20 mouse cellular contexts compared by ENCODE assay signal in the genomic region with DNA sequence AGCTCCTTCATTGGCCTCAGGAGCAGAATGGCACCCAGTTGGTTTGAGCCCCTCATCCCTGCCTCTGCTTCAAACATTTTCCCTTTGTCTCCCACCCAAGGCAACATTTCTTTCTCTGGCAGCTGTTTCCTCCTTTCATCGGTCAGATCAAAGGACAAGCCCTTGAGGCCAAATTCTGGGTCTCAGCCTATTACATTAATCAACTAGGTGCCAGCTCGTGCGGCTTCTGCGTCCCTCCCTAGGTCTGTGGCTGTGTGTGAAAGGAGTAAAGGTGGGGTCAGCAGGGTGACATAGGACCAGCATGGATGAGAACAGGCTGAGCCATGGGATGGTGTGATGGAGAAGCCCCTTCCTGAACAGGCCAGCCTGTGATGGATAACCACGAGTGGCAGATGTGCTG. TPM values are rescaled to one million over a fixed set of nuclear protein-coding genes. Genes with fewer than 3 reads are reported as not detected.
DNase-seq lines count a peak whose midpoint lies in the region; ATAC-seq and TF ChIP-seq lines count a peak whose summit lies in the region.
"Had no signal": no experiment of that assay in that cellular context is flagged by ENCODE, and none has a peak within 500 bp of the region (broad histone marks: within the 10 kb centered on the region; RNA-seq: fewer than 3 reads in every experiment).

No protein-coding gene starts in this region.

- H3K27ac ChIP-seq in hindbrain, embryonic 10.5 days, result peak overlapping the region; percentile 79
- H3K27ac ChIP-seq in hindbrain, postnatal 0 days, result no peak overlapping the region
- H3K27ac ChIP-seq in neural tube, embryonic 15.5 days (replicated peaks), result no peak overlapping the region
- no peak overlapping the region for H3K27ac ChIP-seq in neural tube, embryonic 12.5 days

- H3K4me1 ChIP-seq in hindbrain, embryonic 10.5 days (replicated peaks), result peaks cover 14% of the 10 kb centered on the region
- H3K4me1 ChIP-seq in hindbrain, postnatal 0 days (ENCODE audit: insufficient read depth, low read length), result 0 out of 2 replicates have a peak, but pooled peaks cover 4% of the 10 kb centered on the region
- peaks cover 3% of the 10 kb centered on the region; the same call in 1 of the 2 replicates for H3K4me1 ChIP-seq in neural tube, embryonic 15.5 days
- H3K4me1 ChIP-seq in neural tube, embryonic 12.5 days, result peaks cover 14% of the 10 kb centered on the region
- H3K4me1 ChIP-seq: megakaryocyte, embryonic 14.5 days had no signal

- 44% methylated on average over 5 of the region's 5 CpGs for WGBS in hindbrain, embryonic 10.5 days
- WGBS in hindbrain, postnatal 0 days, result 41% methylated on average over 5 of the region's 5 CpGs
- 11% methylated on average over 5 of the region's 5 CpGs for WGBS in neural tube, embryonic 15.5 days
- 3% methylated on average over 5 of the region's 5 CpGs for WGBS in neural tube, embryonic 12.5 days

- no peak overlapping the region for H3K4me3 ChIP-seq in hindbrain, embryonic 10.5 days
- no peak overlapping the region for H3K4me3 ChIP-seq in hindbrain, postnatal 0 days (ENCODE audit: low read length)
- H3K4me3 ChIP-seq in neural tube, embryonic 15.5 days (replicated peaks), result no peak overlapping the region
- no peak overlapping the region for H3K4me3 ChIP-seq in neural tube, embryonic 12.5 days
- H3K4me3 ChIP-seq: forebrain, embryonic 12.5 days; megakaryocyte, embryonic 14.5 days had no signal

- peak; percentile 24 for DNase-seq in hindbrain, embryonic 10.5 days (ENCODE audit: low spot score)
- no peak for DNase-seq in hindbrain, postnatal 0 days (ENCODE audit: low spot score)
- DNase-seq in neural tube, embryonic 10.5 days (ENCODE audit: extremely low spot score, low spot score), result peak; percentile 56
- DNase-seq in forelimb bud, embryonic 11.5 days (ENCODE audit: low read depth, low spot score), result peak; percentile 57
- no peak for DNase-seq in heart, adult 9 months (ENCODE audit: low spot score in 2 of 2)
- DNase-seq in cerebellum, adult 9-10 months, result no peak
- DNase-seq: cerebellum, adult 8-10 months; gastrocnemius, postnatal 10 days; heart, adult 11 months; heart, postnatal 36 days; left cerebral cortex, postnatal 4 days; lung, adult 18-20 months; thymus, postnatal 25 days had no signal

- no peaks in the 10 kb centered on the region for H3K9me3 ChIP-seq in hindbrain, embryonic 10.5 days
- no peaks in the 10 kb centered on the region for H3K9me3 ChIP-seq in hindbrain, postnatal 0 days (ENCODE audit: low read length)
- no peaks in the 10 kb centered on the region for H3K9me3 ChIP-seq in neural tube, embryonic 15.5 days (replicated peaks)
- H3K9me3 ChIP-seq in neural tube, embryonic 12.5 days, result no peaks in the 10 kb centered on the region
- H3K9me3 ChIP-seq: forebrain, embryonic 12.5 days; megakaryocyte, embryonic 14.5 days had no signal

- no peak for ATAC-seq in hindbrain, postnatal 0 days
- no peak for ATAC-seq in neural tube, embryonic 15.5 days (ENCODE audit: low FRiP score)
- ATAC-seq in neural tube, embryonic 12.5 days (ENCODE audit: low FRiP score, low read depth), result peak; percentile 44; the same call in 1 of the 2 replicates
- ATAC-seq: intestine, embryonic 16.5 days had no signal

- H3K36me3 ChIP-seq in hindbrain, embryonic 10.5 days, result peaks cover 26% of the 10 kb centered on the region
- H3K36me3 ChIP-seq in hindbrain, postnatal 0 days (ENCODE audit: insufficient read depth, low read length), result no peaks in the 10 kb centered on the region
- H3K36me3 ChIP-seq in neural tube, embryonic 15.5 days, result 0 out of 2 replicates have a peak, but pooled peaks cover 6% of the 10 kb centered on the region
- H3K36me3 ChIP-seq in neural tube, embryonic 12.5 days, result peaks cover 6% of the 10 kb centered on the region

- no peak overlapping the region for H3K9ac ChIP-seq in hindbrain, postnatal 0 days (replicated peaks; ENCODE audit: low read length)
- H3K9ac ChIP-seq in neural tube, embryonic 15.5 days (replicated peaks), result no peak overlapping the region
- H3K9ac ChIP-seq in neural tube, embryonic 12.5 days, result no peak overlapping the region
- H3K9ac ChIP-seq: forebrain, embryonic 12.5 days had no signal

- H3K4me2 ChIP-seq in hindbrain, postnatal 0 days (ENCODE audit: low read depth, low read length), result no peak overlapping the region
- no peak overlapping the region for H3K4me2 ChIP-seq in neural tube, embryonic 15.5 days
- H3K4me2 ChIP-seq in neural tube, embryonic 12.5 days (replicated peaks), result no peak overlapping the region
- H3K4me2 ChIP-seq: forebrain, embryonic 12.5 days; liver, embryonic 11.5 days had no signal

- H3K27me3 ChIP-seq in hindbrain, embryonic 10.5 days (ENCODE audit: insufficient read depth, poor library complexity, severe bottlenecking), result no peaks in the 10 kb centered on the region
- no peaks in the 10 kb centered on the region for H3K27me3 ChIP-seq in hindbrain, postnatal 0 days (ENCODE audit: insufficient read depth, low read length)
- no peaks in the 10 kb centered on the region for H3K27me3 ChIP-seq in neural tube, embryonic 15.5 days (replicated peaks)
- no peaks in the 10 kb centered on the region for H3K27me3 ChIP-seq in neural tube, embryonic 12.5 days (replicated peaks)
- H3K27me3 ChIP-seq: CH12.LX; forebrain, embryonic 12.5 days had no signal

- no peak for TF ChIP-seq CTCF in hindbrain, postnatal 0 days (IDR thresholded peaks at IDR 0.05; ENCODE audit: low read depth)

RNA-seq across cellular contexts. Expression of a gene that starts 13.8 kb away (rescaled TPM):
- polyA plus RNA-seq in hindbrain, embryonic 10.5 days (2016; fragmentation: Nextera tagmentation; extraction: Ambion mirVana), result 1.4 and 1.8 TPM in 2 replicates
- total RNA-seq in hindbrain, postnatal 0 days (2014; rRNA removed), result 0.65 and 1.0 TPM in 2 replicates
- polyA plus RNA-seq in hindbrain, postnatal 0 days (2015; fragmentation: Nextera tagmentation; extraction: Ambion mirVana), result 0.48 and 0.59 TPM in 2 replicates
- 1.1 and 2.3 TPM in 2 replicates for polyA plus RNA-seq in neural tube, embryonic 15.5 days (2015; fragmentation: Nextera tagmentation; extraction: Ambion mirVana)
- 1.3 and 3.1 TPM in 2 replicates for polyA plus RNA-seq in neural tube, embryonic 12.5 days (2016; fragmentation: Nextera tagmentation; extraction: Ambion mirVana)
- total RNA-seq: CH12.LX had no signal

RNA-seq across cellular contexts. Expression of a gene that starts 28.5 kb away (rescaled TPM):
- 71.1 and 79.5 TPM in 2 replicates for polyA plus RNA-seq in hindbrain, embryonic 10.5 days (2016; fragmentation: Nextera tagmentation; extraction: Ambion mirVana)
- 51.1 and 52.5 TPM in 2 replicates for total RNA-seq in hindbrain, postnatal 0 days (2014; rRNA removed)
- 48.7 and 50.0 TPM in 2 replicates for polyA plus RNA-seq in hindbrain, postnatal 0 days (2015; fragmentation: Nextera tagmentation; extraction: Ambion mirVana)
- 56.9 and 59.3 TPM in 2 replicates for polyA plus RNA-seq in neural tube, embryonic 15.5 days (2015; fragmentation: Nextera tagmentation; extraction: Ambion mirVana)
- polyA plus RNA-seq in neural tube, embryonic 12.5 days (2016; fragmentation: Nextera tagmentation; extraction: Ambion mirVana), result 65.7 and 68.5 TPM in 2 replicates

RNA-seq across cellular contexts. Expression of a gene that starts 51.5 kb away (rescaled TPM):
- polyA plus RNA-seq in hindbrain, embryonic 10.5 days (2016; fragmentation: Nextera tagmentation; extraction: Ambion mirVana), result 27.1 and 27.5 TPM in 2 replicates
- total RNA-seq in hindbrain, postnatal 0 days (2014; rRNA removed), result 21.2 and 24.8 TPM in 2 replicates
- polyA plus RNA-seq in hindbrain, postnatal 0 days (2015; fragmentation: Nextera tagmentation; extraction: Ambion mirVana), result 13.5 and 14.1 TPM in 2 replicates
- polyA plus RNA-seq in neural tube, embryonic 15.5 days (2015; fragmentation: Nextera tagmentation; extraction: Ambion mirVana), result 21.3 and 21.8 TPM in 2 replicates
- polyA plus RNA-seq in neural tube, embryonic 12.5 days (2016; fragmentation: Nextera tagmentation; extraction: Ambion mirVana), result 23.0 and 27.5 TPM in 2 replicates

RNA-seq across cellular contexts. Expression of a gene that starts 56.2 kb away (rescaled TPM):
- 208 and 263 TPM in 2 replicates for polyA plus RNA-seq in hindbrain, embryonic 10.5 days (2016; fragmentation: Nextera tagmentation; extraction: Ambion mirVana)
- total RNA-seq in hindbrain, postnatal 0 days (2014; rRNA removed), result 579 and 615 TPM in 2 replicates
- polyA plus RNA-seq in hindbrain, postnatal 0 days (2015; fragmentation: Nextera tagmentation; extraction: Ambion mirVana), result 637 and 643 TPM in 2 replicates
- polyA plus RNA-seq in neural tube, embryonic 15.5 days (2015; fragmentation: Nextera tagmentation; extraction: Ambion mirVana), result 544 and 626 TPM in 2 replicates
- polyA plus RNA-seq in neural tube, embryonic 12.5 days (2016; fragmentation: Nextera tagmentation; extraction: Ambion mirVana), result 308 and 323 TPM in 2 replicates

Comparison
In these comparisons a context has a peak if more than half of its experiments do, and no peak if none do; other contexts are left out.
1. DNase-seq: peak in hindbrain, embryonic 10.5 days (single experiment), neural tube, embryonic 10.5 days (single experiment) and forelimb bud, embryonic 11.5 days (single experiment); none in hindbrain, postnatal 0 days (single experiment), heart, adult 9 months (0 of 2) and cerebellum, adult 9-10 months (single experiment).